12 mouse cellular contexts compared by ENCODE assay signal in genomic region chr3:29903596-29904308, GRCm38 (mm10).
DNase-seq lines count a peak whose midpoint lies in the region; ATAC-seq and TF ChIP-seq lines count a peak whose summit lies in the region.
"Had no signal": no experiment of that assay in that cellular context is flagged by ENCODE, and none has a peak within 500 bp of the region (broad histone marks: within the 10 kb centered on the region; RNA-seq: fewer than 3 reads in every experiment).

No protein-coding gene starts in this region.

- no peak for ATAC-seq in stomach, postnatal 0 days (ENCODE audit: low FRiP score, low TSS enrichment)
- no peak for ATAC-seq in frontal cortex, adult (ENCODE audit: low TSS enrichment)
- ATAC-seq: intestine, embryonic 15.5 days had no signal

- no peak overlapping the region for H3K9ac ChIP-seq in stomach, postnatal 0 days (ENCODE audit: low read length)
- H3K9ac ChIP-seq: intestine, embryonic 15.5 days had no signal

- WGBS in heart, embryonic 10.5 days, result 74% methylated on average over 11 of the region's 11 CpGs
- WGBS in stomach, postnatal 0 days, result 49% methylated on average over 11 of the region's 11 CpGs

- H3K4me2 ChIP-seq in stomach, postnatal 0 days (replicated peaks; ENCODE audit: low read depth), result no peak overlapping the region
- H3K4me2 ChIP-seq: heart, embryonic 11.5 days; intestine, embryonic 15.5 days had no signal

- H3K4me3 ChIP-seq in heart, embryonic 10.5 days, result no peak overlapping the region
- H3K4me3 ChIP-seq in stomach, postnatal 0 days (ENCODE audit: low read depth, low read length), result no peak overlapping the region
- H3K4me3 ChIP-seq: intestine, embryonic 15.5 days; left cerebral cortex, adult 2 months had no signal

- H3K4me1 ChIP-seq in heart, embryonic 10.5 days, result no peaks in the 10 kb centered on the region
- no peaks in the 10 kb centered on the region for H3K4me1 ChIP-seq in stomach, postnatal 0 days (replicated peaks; ENCODE audit: control insufficient read depth, insufficient read depth)
- H3K4me1 ChIP-seq: intestine, embryonic 15.5 days had no signal

- peak; percentile 20; the same call in 1 of the 2 replicates for TF ChIP-seq CTCF in stomach, postnatal 0 days (IDR thresholded peaks at IDR 0.05; ENCODE audit: low read depth)

- no peaks in the 10 kb centered on the region for H3K9me3 ChIP-seq in heart, embryonic 10.5 days
- no peaks in the 10 kb centered on the region for H3K9me3 ChIP-seq in stomach, postnatal 0 days (ENCODE audit: control insufficient read depth, low read length)
- H3K9me3 ChIP-seq: intestine, embryonic 15.5 days had no signal

- no peak for TF ChIP-seq EP300 in stomach, postnatal 0 days (optimal IDR thresholded peaks at IDR 0.05)

- peak; percentile 2 to 6 for DNase-seq in heart, postnatal 14 days
- DNase-seq in heart, embryonic 10.5 days (ENCODE audit: low spot score), result no peak
- DNase-seq in right cerebral cortex, postnatal 4 days, result peak; percentile 1
- DNase-seq in right cerebral cortex, adult 2 months (ENCODE audit: low spot score in 2 of 2), result no peak
- peak; percentile 10 to 29 for DNase-seq in adrenal gland, postnatal 36 days
- DNase-seq in stomach, postnatal 0 days (ENCODE audit: low spot score), result no peak
- DNase-seq: cerebellum, adult 11-12 months; thymus, postnatal 25 days had no signal

- H3K36me3 ChIP-seq in heart, embryonic 10.5 days, result no peaks in the 10 kb centered on the region
- H3K36me3 ChIP-seq in stomach, postnatal 0 days (ENCODE audit: control insufficient read depth, insufficient read depth, low read length), result no peaks in the 10 kb centered on the region
- H3K36me3 ChIP-seq: intestine, embryonic 15.5 days had no signal

- no peak overlapping the region for H3K27ac ChIP-seq in heart, embryonic 10.5 days
- H3K27ac ChIP-seq in stomach, postnatal 0 days (replicated peaks), result no peak overlapping the region
- H3K27ac ChIP-seq: intestine, embryonic 15.5 days; left cerebral cortex, adult 2 months had no signal

- intact Hi-C loops in heart, postnatal 14 days (cut with DNase I), result no loop called here

- H3K27me3 ChIP-seq in heart, embryonic 10.5 days (ENCODE audit: insufficient read depth, poor library complexity, severe bottlenecking), result no peaks in the 10 kb centered on the region
- H3K27me3 ChIP-seq in stomach, postnatal 0 days (ENCODE audit: control insufficient read depth, insufficient read depth, low read length), result no peaks in the 10 kb centered on the region
- H3K27me3 ChIP-seq: intestine, embryonic 15.5 days had no signal

Comparison
In these comparisons a context has a peak if more than half of its experiments do, and no peak if none do; other contexts are left out.
1. DNase-seq: peak in heart, postnatal 14 days (2 of 2), right cerebral cortex, postnatal 4 days (single experiment) and adrenal gland, postnatal 36 days (2 of 2); none in heart, embryonic 10.5 days (single experiment), right cerebral cortex, adult 2 months (0 of 2) and stomach, postnatal 0 days (single experiment).